Mouse (Mus musculus): ENCODE results near the gene Kcnk6.

GRCm38 (mm10) chr7:29225520-29225919 lies 6.8 kb downstream of the Kcnk6 start:
- TF ChIP-seq CTCF (IDR thresholded peaks at IDR 0.05; ENCODE audit: low read depth, low read length), result no peak
- TF ChIP-seq POLR2A (IDR thresholded peaks at IDR 0.05; ENCODE audit: extremely low read depth, insufficient read depth, low read length), result no peak
